Mouse (Mus musculus) spleen, adult 2 months (tissue): ENCODE measurements around the gene Gm4779.

Experiments
- CTCF ChIP-seq: fragments of 200-500 bp; IDR thresholded peaks from 2 replicates; pipeline ENCODE4 v1.5.1; 2011; ENCODE audit warnings: mild to moderate bottlenecking, inconsistent platforms; ENCODE audit not compliant: insufficient read depth, insufficient read length, insufficient replicate concordance; ENCODE audit errors: extremely low read depth
- POLR2A ChIP-seq: fragments of 200-500 bp; IDR thresholded peaks from 2 replicates; pipeline ENCODE4 v1.6.1; 2011; ENCODE audit warnings: low read depth, low read length, inconsistent platforms

DNA sequence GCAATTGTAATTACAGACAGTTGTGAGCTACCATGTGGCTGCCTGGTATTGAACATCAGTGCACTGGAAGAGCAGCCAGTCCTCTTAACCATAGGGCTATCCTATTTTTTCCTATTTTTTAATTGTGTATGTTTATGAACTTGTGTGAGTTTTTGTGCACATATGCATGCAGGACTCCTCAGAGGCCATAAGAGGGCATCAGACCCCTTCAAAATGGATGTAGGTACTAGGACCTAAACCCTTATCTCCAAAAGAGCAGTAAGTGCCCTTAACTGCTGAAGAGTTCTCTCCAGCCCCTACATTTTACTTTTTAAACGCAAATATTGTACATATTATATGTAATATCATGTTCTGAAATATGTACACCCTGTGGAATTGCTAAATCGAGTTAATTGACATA lies 11.3 kb upstream of the Gm4779 start:
- no peak for TF ChIP-seq POLR2A
- no peak for TF ChIP-seq CTCF
